Mouse (Mus musculus) olfactory bulb, adult 2 months (tissue): ENCODE results near the gene Shc3.

Experiments used
- CTCF ChIP-seq: fragments of 200-500 bp; IDR thresholded peaks from 2 replicates; pipeline ENCODE4 v1.5.1; 2012; ENCODE audit warnings: low read depth, mild to moderate bottlenecking, low read length, moderate library complexity; ENCODE audit not compliant: insufficient read depth
- POLR2A ChIP-seq: fragments of 200-500 bp; IDR thresholded peaks from 2 replicates; pipeline ENCODE4 v1.6.1; 2012; ENCODE audit warnings: mild to moderate bottlenecking, low read depth, low read length, moderate library complexity; ENCODE audit not compliant: insufficient read depth

DNA sequence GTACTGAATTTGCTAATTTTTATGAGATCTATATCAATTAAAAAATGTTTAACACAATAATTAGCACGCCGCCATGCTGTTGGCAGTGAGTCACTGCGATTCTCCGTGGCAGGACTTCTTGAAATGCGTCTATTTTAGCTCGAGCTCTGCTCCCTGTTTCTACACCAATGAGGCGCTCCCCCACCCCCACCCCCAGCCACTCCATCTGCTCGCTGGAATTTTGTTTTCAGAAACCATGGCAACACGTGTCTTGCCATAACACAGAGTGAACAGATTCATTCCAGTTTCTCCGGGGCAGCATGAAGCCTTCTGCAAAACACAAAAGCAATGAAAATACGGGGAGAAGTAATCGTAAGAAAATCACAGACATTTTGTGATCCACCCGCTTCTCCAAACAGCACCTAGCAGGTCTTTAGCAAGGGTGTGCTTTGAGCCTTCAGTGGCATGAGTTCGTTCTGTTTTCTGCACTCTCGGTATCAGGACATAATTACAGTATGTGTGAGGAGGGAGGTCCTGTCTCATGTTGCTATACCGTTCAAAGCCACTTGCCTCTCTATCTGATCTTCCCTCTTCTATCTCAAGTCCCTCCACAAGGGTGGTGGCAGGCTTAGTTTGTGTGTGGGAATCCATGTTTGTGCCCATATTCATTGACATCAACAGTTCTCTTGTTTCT, 34.1 kb upstream of the Shc3 start:
- TF ChIP-seq CTCF (no peak), POLR2A (no peak)
